Mouse (Mus musculus): ENCODE results near the gene Cplx2. TPM values are rescaled to one million over a fixed set of nuclear protein-coding genes. Genes with fewer than 3 reads are reported as not detected.

The Cplx2 gene
- polyA plus RNA-seq, 2 experiments, result 5.5 to 10.9 TPM

GRCm38 (mm10) chr13:54383531-54383930 is 12.4 kb downstream of the Cplx2 start:
- no peaks in the 10 kb centered on the region for H3K9me3 ChIP-seq (ENCODE audit: control insufficient read depth, low read length)
- TF ChIP-seq POLR2A (IDR thresholded peaks at IDR 0.05; ENCODE audit: borderline replicate concordance, extremely low read depth, insufficient read depth, insufficient read length), result no peak
- ATAC-seq (ENCODE audit: low FRiP score, low read depth) (no peak), DNase-seq (ENCODE audit: low spot score) (no peak)
- H3K27me3 ChIP-seq (ENCODE audit: control insufficient read depth, insufficient read depth, low read length), result no peaks in the 10 kb centered on the region
- H3K36me3 ChIP-seq (ENCODE audit: control insufficient read depth, insufficient read depth, low read length), result no peaks in the 10 kb centered on the region
- H3K4me2 ChIP-seq (replicated peaks; ENCODE audit: low read depth, low read length, severe bottlenecking), result no peak overlapping the region
- H3K9ac ChIP-seq (ENCODE audit: low read depth, low read length, severe bottlenecking), result no peak overlapping the region
- H3K4me1 ChIP-seq (ENCODE audit: control insufficient read depth, insufficient read depth, low read length), result no peaks in the 10 kb centered on the region
- H3K27ac ChIP-seq (replicated peaks; ENCODE audit: low read depth, low read length), result no peak overlapping the region
- WGBS, result 79% methylated on average over 4 of the region's 5 CpGs
- H3K4me3 ChIP-seq (replicated peaks; ENCODE audit: low read length), result no peak overlapping the region

- H3K9ac ChIP-seq (ENCODE audit: low read depth, low read length, severe bottlenecking), result no peak overlapping the region
- no peaks in the 10 kb centered on the region for H3K4me1 ChIP-seq (ENCODE audit: control insufficient read depth, insufficient read depth, low read length)
- TF ChIP-seq POLR2A (IDR thresholded peaks at IDR 0.05; ENCODE audit: borderline replicate concordance, extremely low read depth, insufficient read depth, insufficient read length), result no peak
- no peaks in the 10 kb centered on the region for H3K27me3 ChIP-seq (ENCODE audit: control insufficient read depth, insufficient read depth, low read length)
- no peak overlapping the region for H3K4me3 ChIP-seq (replicated peaks; ENCODE audit: low read length)
- WGBS, result 32% methylated on average over 5 of the region's 5 CpGs
- no peak overlapping the region for H3K4me2 ChIP-seq (replicated peaks; ENCODE audit: low read depth, low read length, severe bottlenecking)
- ATAC-seq (ENCODE audit: low FRiP score, low read depth) (no peak), DNase-seq (ENCODE audit: low spot score) (no peak)
- no peaks in the 10 kb centered on the region for H3K9me3 ChIP-seq (ENCODE audit: control insufficient read depth, low read length)
- H3K36me3 ChIP-seq (ENCODE audit: control insufficient read depth, insufficient read depth, low read length), result no peaks in the 10 kb centered on the region
- no peak overlapping the region for H3K27ac ChIP-seq (replicated peaks; ENCODE audit: low read depth, low read length)
Measured at GRCm38 (mm10) chr13:54384518-54384917, 13.4 kb downstream of the Cplx2 start.

- H3K4me3 ChIP-seq (replicated peaks; ENCODE audit: low read length), result no peak overlapping the region
- 43% methylated on average over 19 of the region's 19 CpGs for WGBS
- no peak overlapping the region for H3K27ac ChIP-seq (replicated peaks; ENCODE audit: low read depth, low read length)
- TF ChIP-seq POLR2A (IDR thresholded peaks at IDR 0.05; ENCODE audit: borderline replicate concordance, extremely low read depth, insufficient read depth, insufficient read length), result no peak
- H3K4me2 ChIP-seq (replicated peaks; ENCODE audit: low read depth, low read length, severe bottlenecking), result no peak overlapping the region
- ATAC-seq (ENCODE audit: low FRiP score, low read depth) (no peak), DNase-seq (ENCODE audit: low spot score) (no peak)
- no peaks in the 10 kb centered on the region for H3K27me3 ChIP-seq (ENCODE audit: control insufficient read depth, insufficient read depth, low read length)
- no peak overlapping the region for H3K9ac ChIP-seq (ENCODE audit: low read depth, low read length, severe bottlenecking)
- H3K4me1 ChIP-seq (ENCODE audit: control insufficient read depth, insufficient read depth, low read length), result no peaks in the 10 kb centered on the region; the same call in 1 of the 2 replicates
- H3K36me3 ChIP-seq (ENCODE audit: control insufficient read depth, insufficient read depth, low read length), result no peaks in the 10 kb centered on the region
- no peaks in the 10 kb centered on the region for H3K9me3 ChIP-seq (ENCODE audit: control insufficient read depth, low read length)
Measured at GRCm38 (mm10) chr13:54385008-54386004, 14.2 kb downstream of the Cplx2 start.

GRCm38 (mm10) chr13:54389971-54390564 is 18.9 kb downstream of the Cplx2 start:
- 41% methylated on average over 8 of the region's 8 CpGs for WGBS
- TF ChIP-seq POLR2A (IDR thresholded peaks at IDR 0.05; ENCODE audit: borderline replicate concordance, extremely low read depth, insufficient read depth, insufficient read length), result no peak
- DNase-seq (ENCODE audit: low spot score) (peak; percentile 36), ATAC-seq (ENCODE audit: low FRiP score, low read depth) (no peak)
- Histone ChIP-seq H3K9ac (ENCODE audit: low read depth, low read length, severe bottlenecking) (no peak overlapping the region), H3K9me3 (ENCODE audit: control insufficient read depth, low read length) (no peaks in the 10 kb centered on the region), H3K36me3 (ENCODE audit: control insufficient read depth, insufficient read depth, low read length) (no peaks in the 10 kb centered on the region), H3K27me3 (ENCODE audit: control insufficient read depth, insufficient read depth, low read length) (no peaks in the 10 kb centered on the region), H3K4me1 (ENCODE audit: control insufficient read depth, insufficient read depth, low read length) (no peaks in the 10 kb centered on the region; the same call in 1 of the 2 replicates), H3K4me2 (replicated peaks; ENCODE audit: low read depth, low read length, severe bottlenecking) (no peak overlapping the region), H3K27ac (replicated peaks; ENCODE audit: low read depth, low read length) (no peak overlapping the region), H3K4me3 (replicated peaks; ENCODE audit: low read length) (no peak overlapping the region)

GRCm38 (mm10) chr13:54390565-54391013 is 19.4 kb downstream of the Cplx2 start:
- no peak for TF ChIP-seq POLR2A (IDR thresholded peaks at IDR 0.05; ENCODE audit: borderline replicate concordance, extremely low read depth, insufficient read depth, insufficient read length)
- WGBS, result 88% methylated on average over 7 of the region's 7 CpGs
- Histone ChIP-seq H3K27me3 (ENCODE audit: control insufficient read depth, insufficient read depth, low read length) (no peaks in the 10 kb centered on the region), H3K36me3 (ENCODE audit: control insufficient read depth, insufficient read depth, low read length) (no peaks in the 10 kb centered on the region), H3K4me1 (ENCODE audit: control insufficient read depth, insufficient read depth, low read length) (no peaks in the 10 kb centered on the region; the same call in 1 of the 2 replicates), H3K4me2 (replicated peaks; ENCODE audit: low read depth, low read length, severe bottlenecking) (no peak overlapping the region), H3K27ac (replicated peaks; ENCODE audit: low read depth, low read length) (no peak overlapping the region), H3K9ac (ENCODE audit: low read depth, low read length, severe bottlenecking) (no peak overlapping the region), H3K9me3 (ENCODE audit: control insufficient read depth, low read length) (no peaks in the 10 kb centered on the region), H3K4me3 (replicated peaks; ENCODE audit: low read length) (no peak overlapping the region)
- ATAC-seq (ENCODE audit: low FRiP score, low read depth), result no peak
- DNase-seq (ENCODE audit: low spot score), result no peak

All from limb, embryonic 14.5 days (tissue).